Mouse (Mus musculus) midbrain, postnatal 0 days (tissue): ENCODE measurements around the gene Maff. TPM values are rescaled to one million over a fixed set of nuclear protein-coding genes. Genes with fewer than 3 reads are reported as not detected.

Experiments used
- ATAC-seq: fragments of 200-750 bp; cut with Nextera tagmentation; 2 replicates; pipeline ENCODE4 v1.8.0; 2017; ENCODE audit warnings: moderate number of reproducible peaks, mild to moderate bottlenecking, moderate TSS enrichment, moderate library complexity; ENCODE audit not compliant: low FRiP score
- DNase-seq: peaks from one replicate; pipeline ENCODE4 v3.0.0-alpha.2; 2015; ENCODE audit warnings: low spot score
- H3K27ac ChIP-seq: fragments of 300-500 bp; sonication (generic); 2 replicates; pipeline ENCODE4 v1.5.1; 2014; ENCODE audit warnings: low read depth, mild to moderate bottlenecking, low read length, mixed read lengths
- H3K27me3 ChIP-seq: fragments of 300-500 bp; sonication (generic); 2 replicates; pipeline ENCODE4 v1.6.1; 2014; ENCODE audit warnings: low read length, control low read depth, mixed read lengths; ENCODE audit not compliant: insufficient read depth
- H3K36me3 ChIP-seq: fragments of 300-500 bp; sonication (generic); 2 replicates; pipeline ENCODE4 v1.6.1; 2014; ENCODE audit warnings: low read length, control low read depth, mixed read lengths; ENCODE audit not compliant: insufficient read depth
- H3K4me1 ChIP-seq: fragments of 300-500 bp; sonication (generic); 2 replicates; pipeline ENCODE4 v1.6.1; 2014; ENCODE audit warnings: mild to moderate bottlenecking, control low read depth, antibody characterized with exemption, low read length, mixed read lengths; ENCODE audit not compliant: insufficient read depth
- H3K4me2 ChIP-seq: fragments of 300-500 bp; sonication (generic); 2 replicates; pipeline ENCODE4 v1.6.1; 2014; ENCODE audit warnings: low read depth, mild to moderate bottlenecking, low read length, mixed read lengths; ENCODE audit not compliant: poor library complexity, severe bottlenecking
- H3K4me3 ChIP-seq: fragments of 300-500 bp; sonication (generic); 2 replicates; pipeline ENCODE4 v1.5.1; 2014; ENCODE audit warnings: low read depth, mild to moderate bottlenecking, low read length, moderate library complexity
- H3K9ac ChIP-seq: fragments of 300-500 bp; sonication (generic); replicated peaks from 2 replicates; pipeline ENCODE4 v1.6.1; 2014; ENCODE audit warnings: mild to moderate bottlenecking, low read length, moderate library complexity, mixed read lengths; ENCODE audit not compliant: poor library complexity, severe bottlenecking
- H3K9me3 ChIP-seq: fragments of 300-500 bp; sonication (generic); 2 replicates; pipeline ENCODE4 v1.6.1; 2016; ENCODE audit warnings: low read length, control low read depth
- CTCF ChIP-seq: IDR thresholded peaks from 2 replicates; pipeline ENCODE4 v1.5.1; 2016; ENCODE audit warnings: antibody characterized with exemption, mild to moderate bottlenecking
- WGBS: fragments of 180-500 bp; shearing (Covaris S2); extraction: QIAGEN DNeasy Blood & Tissue Kit; methylation state at CpG from one replicate; pipeline ENCODE4 v1.1.7; 2014; 5-methylcytosine and 5-hydroxymethylcytosine counted together
- polyA plus RNA-seq: library from polyadenylated mRNA; unstranded; fragments of >200 nt; fragmentation: Nextera tagmentation; extraction: Ambion mirVana; gene quantifications from 2 replicates; pipeline ENCODE4 v1.2.1, GENCODE M21; 2015
- total RNA-seq: library from RNA; depleted of rRNA; stranded (reverse); fragments of >200 nt; gene quantifications from 2 replicates; pipeline ENCODE4 v1.2.3, GENCODE M21; 2014

Gene Maff
- total and polyA plus RNA-seq, 2 experiments from 2014 or later = 1.2 to 5.4 TPM

DNA sequence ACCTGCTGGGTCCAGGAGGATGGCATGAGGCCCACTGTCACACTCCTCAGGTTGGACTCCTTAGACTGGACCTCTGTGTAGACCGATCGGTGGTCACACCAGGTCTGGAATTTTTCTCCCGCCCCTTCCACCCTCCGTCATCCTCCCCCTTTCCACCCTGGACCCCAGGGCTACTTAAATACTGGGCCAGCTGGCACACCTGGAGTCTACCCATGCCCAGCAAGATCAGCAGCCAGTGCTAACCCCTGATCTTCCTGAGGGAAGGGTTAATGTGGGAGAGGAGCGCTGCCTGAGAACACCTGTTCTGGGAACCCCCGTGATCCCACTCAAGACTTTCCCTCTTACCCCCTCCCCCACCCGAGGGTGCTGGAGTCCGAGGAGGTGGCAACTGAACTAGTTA, 2.2 kb downstream of the Maff start:
- Histone ChIP-seq H3K36me3 (no peaks in the 10 kb centered on the region), H3K4me2 (peak overlapping the region; percentile 93), H3K27me3 (0 out of 2 replicates have a peak, but pooled peaks cover 6% of the 10 kb centered on the region), H3K4me1 (no peaks in the 10 kb centered on the region), H3K27ac (no peak overlapping the region), H3K4me3 (peak overlapping the region; percentile 69), H3K9me3 (no peaks in the 10 kb centered on the region), H3K9ac (no peak overlapping the region)
- ATAC-seq (0 out of 2 replicates have a peak, but pooled peaks have one; percentile 13), DNase-seq (no peak)
- TF ChIP-seq CTCF = no peak
- WGBS = 72% methylated on average over 8 of the region's 8 CpGs

DNA sequence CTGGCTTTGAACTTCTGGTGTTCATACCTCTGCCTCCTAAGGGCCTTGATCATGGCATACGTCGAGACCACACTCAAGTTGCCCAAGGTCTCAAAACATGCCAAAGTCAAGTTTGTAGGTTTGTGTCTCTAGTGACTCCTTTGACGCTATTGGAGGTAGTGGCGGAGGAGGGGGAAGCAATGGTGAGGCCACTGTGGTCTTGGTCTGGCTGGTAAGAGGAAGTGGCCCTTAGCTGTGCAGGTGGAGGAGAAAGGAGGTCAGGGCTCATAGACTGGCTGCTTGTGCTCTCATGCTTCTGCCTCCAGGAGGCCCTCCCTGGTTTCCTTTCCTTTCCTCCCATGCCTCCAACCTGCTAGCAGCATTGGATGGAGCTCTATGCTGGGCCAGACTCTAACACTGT, 4.4 kb downstream of the Maff start:
- Histone ChIP-seq H3K36me3 (no peaks in the 10 kb centered on the region), H3K27ac (no peak overlapping the region), H3K27me3 (peaks cover 9% of the 10 kb centered on the region; the same call in 1 of the 2 replicates), H3K4me2 (no peak overlapping the region), H3K9ac (no peak overlapping the region), H3K4me3 (no peak overlapping the region), H3K9me3 (no peaks in the 10 kb centered on the region), H3K4me1 (no peaks in the 10 kb centered on the region)
- DNase-seq = no peak
- WGBS = 91% methylated on average over 4 of the region's 4 CpGs
- TF ChIP-seq CTCF = no peak
- no peak for ATAC-seq

DNA sequence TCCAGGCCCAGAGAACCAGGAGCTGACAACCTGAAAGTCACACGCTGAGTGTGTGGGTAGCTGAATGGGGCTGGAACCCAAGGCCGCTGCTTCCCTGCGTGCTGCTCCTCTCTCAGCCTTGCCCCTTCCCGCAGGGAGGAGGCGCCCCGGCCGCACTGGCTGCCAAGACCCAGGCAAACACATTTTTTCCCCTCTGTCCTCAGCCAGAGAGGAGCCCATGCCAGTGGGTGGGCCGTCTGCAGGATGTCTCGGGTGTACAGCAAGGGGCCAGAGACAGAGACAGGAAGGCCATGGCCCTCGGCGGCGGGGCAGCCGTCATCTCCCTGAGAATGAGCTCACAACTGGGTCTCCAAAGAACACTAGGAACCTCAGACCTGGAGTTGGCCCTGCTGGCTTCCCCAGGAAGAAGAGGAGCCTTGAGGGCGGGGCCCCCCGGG, 4.9 kb downstream of the Maff start:
- Histone ChIP-seq H3K27ac (no peak overlapping the region), H3K36me3 (no peaks in the 10 kb centered on the region), H3K4me2 (no peak overlapping the region), H3K9me3 (no peaks in the 10 kb centered on the region), H3K4me3 (no peak overlapping the region), H3K4me1 (no peaks in the 10 kb centered on the region), H3K9ac (no peak overlapping the region), H3K27me3 (peaks cover 11% of the 10 kb centered on the region; the same call in 1 of the 2 replicates)
- 25% methylated on average over 15 of the region's 15 CpGs for WGBS
- TF ChIP-seq CTCF = no peak
- DNase-seq (no peak), ATAC-seq (no peak)

DNA sequence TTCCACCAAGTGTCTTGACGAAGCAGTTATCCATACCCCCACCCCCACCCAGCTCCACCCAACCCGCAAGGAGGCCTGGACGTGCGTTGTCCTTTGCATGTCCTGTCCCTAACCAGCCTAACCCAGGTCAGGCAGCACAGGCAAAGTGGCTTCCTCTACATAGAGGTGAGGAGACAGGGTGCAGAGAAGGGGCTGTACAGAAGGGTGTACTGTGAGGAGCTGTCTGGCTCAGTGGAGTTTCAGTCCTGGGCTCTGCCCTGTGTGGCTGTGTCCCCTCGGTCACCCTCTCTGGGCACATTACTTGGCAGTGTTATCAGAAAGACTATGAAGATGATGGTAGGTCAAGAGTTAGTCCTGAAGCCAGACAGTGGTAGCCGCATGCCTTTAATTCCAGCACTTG, 6.1 kb downstream of the Maff start:
- DNase-seq (no peak), ATAC-seq (no peak)
- H3K4me3 ChIP-seq = no peak overlapping the region
- no peaks in the 10 kb centered on the region for H3K9me3 ChIP-seq
- H3K27me3 ChIP-seq = peaks cover 11% of the 10 kb centered on the region; the same call in 1 of the 2 replicates
- H3K9ac ChIP-seq = no peak overlapping the region
- no peaks in the 10 kb centered on the region for H3K36me3 ChIP-seq
- H3K4me2 ChIP-seq = no peak overlapping the region
- TF ChIP-seq CTCF = no peak
- H3K27ac ChIP-seq = no peak overlapping the region
- 89% methylated on average over 6 of the region's 6 CpGs for WGBS
- H3K4me1 ChIP-seq = peaks cover 5% of the 10 kb centered on the region; the same call in 1 of the 2 replicates

DNA sequence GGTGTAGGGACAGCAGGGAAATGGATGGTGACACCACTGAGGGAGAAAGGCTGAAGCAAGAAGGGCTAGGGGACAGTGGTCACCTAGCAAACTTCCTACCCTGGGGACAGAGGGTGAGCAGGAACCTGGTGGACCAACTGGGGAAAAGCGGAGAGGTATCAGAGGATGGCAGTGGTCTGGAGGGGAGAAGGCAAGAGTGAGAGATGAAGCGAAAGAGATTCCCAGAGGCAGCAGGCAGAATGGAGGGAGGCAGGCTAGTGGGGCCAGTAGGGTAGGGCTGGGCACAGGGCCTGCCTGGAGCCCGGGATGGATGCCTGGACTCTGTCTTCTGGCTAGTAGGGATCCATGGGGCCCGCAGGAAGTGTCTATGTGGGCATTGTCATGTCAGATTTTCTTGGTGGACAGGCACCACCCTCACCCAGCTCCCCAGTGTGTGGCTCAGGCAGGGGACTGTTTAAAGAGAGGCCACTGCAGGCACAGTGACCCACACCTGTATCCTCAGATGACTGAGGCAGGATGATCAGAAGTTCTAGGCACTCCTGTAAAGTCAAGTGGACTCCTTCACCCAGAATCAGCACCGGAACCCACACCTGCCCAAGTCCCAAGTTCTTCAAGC, 7.4 kb downstream of the Maff start:
- Histone ChIP-seq H3K27me3 (peaks cover 10% of the 10 kb centered on the region; the same call in 1 of the 2 replicates), H3K4me1 (peaks cover 5% of the 10 kb centered on the region; the same call in 1 of the 2 replicates), H3K27ac (no peak overlapping the region), H3K36me3 (no peaks in the 10 kb centered on the region), H3K4me2 (no peak overlapping the region), H3K9ac (no peak overlapping the region), H3K4me3 (no peak overlapping the region), H3K9me3 (no peaks in the 10 kb centered on the region)
- ATAC-seq (no peak), DNase-seq (no peak)
- 91% methylated on average over 5 of the region's 5 CpGs for WGBS
- no peak for TF ChIP-seq CTCF

DNA sequence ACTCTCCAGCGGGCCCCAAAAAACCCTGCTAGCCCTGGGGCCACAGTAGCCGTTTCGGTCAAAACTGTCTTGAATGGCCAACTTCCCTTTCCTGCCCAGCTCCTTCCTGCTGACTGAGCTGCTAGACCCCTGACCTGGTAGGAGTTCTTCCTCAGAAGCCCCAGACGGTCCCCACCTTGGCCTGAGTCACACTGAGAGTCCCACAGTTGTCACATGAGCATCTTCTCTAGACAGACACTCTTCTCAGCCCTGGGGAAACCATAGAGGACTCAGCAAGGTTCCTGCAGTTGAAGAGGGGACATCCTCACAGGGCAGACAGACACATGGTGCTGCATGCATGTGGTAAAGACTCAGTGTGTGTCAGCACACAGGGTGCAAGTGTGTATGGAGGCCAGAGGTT, 8.2 kb downstream of the Maff start:
- 88% methylated on average over 4 of the region's 4 CpGs for WGBS
- DNase-seq (no peak), ATAC-seq (no peak)
- H3K36me3 ChIP-seq = 0 out of 2 replicates have a peak, but pooled peaks cover 3% of the 10 kb centered on the region
- no peak for TF ChIP-seq CTCF
- no peak overlapping the region for H3K4me2 ChIP-seq
- H3K9me3 ChIP-seq = no peaks in the 10 kb centered on the region
- H3K27me3 ChIP-seq = peaks cover 5% of the 10 kb centered on the region; the same call in 1 of the 2 replicates
- H3K4me1 ChIP-seq = peaks cover 5% of the 10 kb centered on the region; the same call in 1 of the 2 replicates
- no peak overlapping the region for H3K4me3 ChIP-seq
- no peak overlapping the region for H3K27ac ChIP-seq
- no peak overlapping the region for H3K9ac ChIP-seq
